Mouse (Mus musculus): ENCODE results near the gene Myl6. TPM values are rescaled to one million over a fixed set of nuclear protein-coding genes. Genes with fewer than 3 reads are reported as not detected.
A peak's percentile ranks its signal among the peaks of the same experiment; 100 is the strongest.

The Myl6 gene
- polyA plus RNA-seq, 1 experiment from 2014 or later: 742 TPM

DNA sequence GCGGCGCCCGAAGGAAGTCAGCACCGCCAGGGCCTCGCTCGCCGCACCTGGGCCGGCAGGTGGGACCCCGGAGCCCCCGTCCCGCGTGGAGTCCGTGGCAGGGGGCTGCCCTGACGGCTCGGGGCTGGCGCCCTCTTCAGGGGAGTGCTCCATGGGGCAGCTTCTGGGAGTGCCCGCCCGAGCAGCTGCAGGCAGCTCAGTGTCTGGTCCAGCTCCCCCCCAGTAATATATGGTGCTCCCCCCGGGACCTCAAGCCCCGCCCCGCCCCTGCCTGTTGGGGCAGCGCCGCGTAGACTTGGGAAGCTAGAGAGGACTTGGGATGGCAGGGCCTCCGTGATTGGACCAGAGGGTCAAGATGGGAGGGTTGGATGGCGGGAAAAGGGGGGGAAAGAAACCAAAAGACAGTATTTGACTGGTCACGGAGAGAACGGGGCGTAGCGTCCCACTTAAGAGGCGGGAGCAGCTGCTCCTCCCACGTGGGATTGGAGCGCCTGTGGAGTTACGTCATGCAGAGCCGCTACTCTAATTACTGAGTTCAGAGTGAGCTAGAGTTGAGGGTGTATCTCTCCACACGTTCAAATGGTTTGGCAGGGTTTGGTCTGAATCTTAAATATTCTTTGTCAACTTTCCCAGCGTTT is 31.8 kb upstream of the Myl6 start, which contains the start of gene Esyt1:
Esyt1 (minus strand) TSS at position 201 of the 638 bp plus-strand sequence.
- peak within 1 kb of the TSS; percentile 71 for H3K9ac ChIP-seq (ENCODE audit: low read depth, low read length)
- peak within 1 kb of the TSS; percentile 78 for H3K4me3 ChIP-seq (ENCODE audit: low read depth, low read length)
- H3K4me2 ChIP-seq (replicated peaks; ENCODE audit: low read depth, low read length): peak within 1 kb of the TSS; percentile 99
- DNase-seq (ENCODE audit: low spot score): peak; percentile 90
- H3K36me3 ChIP-seq (ENCODE audit: control insufficient read depth, insufficient read depth, low read length): no peaks in the 10 kb centered on the region
- peak within 1 kb of the TSS; percentile 63 for H3K27ac ChIP-seq (ENCODE audit: low read depth, low read length)
- peaks cover 11% of the 10 kb centered on the region for H3K27me3 ChIP-seq (ENCODE audit: control insufficient read depth, insufficient read depth, low read length)
- peaks cover 5% of the 10 kb centered on the region; the same call in 1 of the 2 replicates for H3K4me1 ChIP-seq (replicated peaks; ENCODE audit: control insufficient read depth, insufficient read depth, low read length)
- 1% methylated on average over 26 of the region's 37 CpGs for WGBS
- no peaks in the 10 kb centered on the region for H3K9me3 ChIP-seq (ENCODE audit: control insufficient read depth, low read length)
- peak; percentile 97 for ATAC-seq (ENCODE audit: low FRiP score)

DNA sequence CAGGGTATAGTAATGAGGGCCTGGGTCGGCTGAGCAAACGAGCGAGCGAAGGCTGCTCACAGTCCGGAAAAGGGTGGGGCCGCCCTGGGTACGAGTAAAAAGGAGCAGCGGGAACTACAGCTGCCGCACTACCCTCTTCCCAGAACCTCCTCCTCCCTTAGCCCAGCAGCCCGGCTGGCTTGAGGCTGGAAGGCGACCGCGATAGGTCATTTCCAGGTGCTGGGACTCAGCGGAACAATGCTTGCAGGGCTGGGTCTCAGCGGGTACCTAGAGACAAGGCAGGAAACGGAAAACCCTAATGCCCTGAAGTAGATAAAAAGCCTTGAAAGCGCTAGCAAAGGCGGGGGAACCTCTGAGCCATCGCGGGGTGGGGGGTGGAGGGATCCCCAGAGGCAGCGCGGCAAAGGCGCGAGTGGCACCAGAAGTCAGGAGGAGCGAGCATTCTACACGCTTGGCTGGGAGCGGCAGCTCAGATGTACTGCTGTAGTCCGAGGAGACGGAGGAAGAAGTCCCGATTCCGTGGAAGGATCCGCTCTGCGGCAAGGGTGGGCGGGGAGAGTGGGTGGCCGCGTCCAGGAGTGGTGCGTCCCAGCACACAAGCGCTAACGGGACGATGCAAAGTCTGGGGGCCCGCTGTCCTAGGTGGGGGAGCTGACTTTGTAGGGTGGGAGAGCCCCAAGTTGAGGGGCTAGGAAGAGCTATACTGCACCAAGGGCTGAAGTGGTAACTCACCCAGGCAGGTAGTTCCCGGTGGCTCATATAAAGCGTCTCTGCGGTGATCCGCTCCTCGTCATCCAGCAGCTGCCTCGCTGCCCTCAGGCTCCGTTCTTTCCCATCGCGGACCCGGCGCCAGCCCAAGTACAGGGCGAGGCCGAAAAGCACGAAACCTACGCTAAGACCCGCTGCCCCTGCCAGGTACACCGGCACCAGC is 31.1 kb upstream of the Myl6 start:
- no peaks in the 10 kb centered on the region for H3K9me3 ChIP-seq (ENCODE audit: control insufficient read depth, low read length)
- H3K36me3 ChIP-seq (ENCODE audit: control insufficient read depth, insufficient read depth, low read length): 0 out of 2 replicates have a peak, but pooled peaks cover 2% of the 10 kb centered on the region
- peak; percentile 77 for DNase-seq (ENCODE audit: low spot score)
- H3K4me3 ChIP-seq (ENCODE audit: low read depth, low read length): peak overlapping the region; percentile 78
- H3K4me2 ChIP-seq (replicated peaks; ENCODE audit: low read depth, low read length): peak overlapping the region; percentile 99
- peaks cover 11% of the 10 kb centered on the region for H3K27me3 ChIP-seq (ENCODE audit: control insufficient read depth, insufficient read depth, low read length)
- WGBS: under 1% methylated on average over 57 of the region's 58 CpGs
- H3K9ac ChIP-seq (ENCODE audit: low read depth, low read length): peak overlapping the region; percentile 71
- peak overlapping the region; percentile 63 for H3K27ac ChIP-seq (ENCODE audit: low read depth, low read length)
- H3K4me1 ChIP-seq (replicated peaks; ENCODE audit: control insufficient read depth, insufficient read depth, low read length): peaks cover 5% of the 10 kb centered on the region; the same call in 1 of the 2 replicates
- ATAC-seq (ENCODE audit: low FRiP score): peak; percentile 58

DNA sequence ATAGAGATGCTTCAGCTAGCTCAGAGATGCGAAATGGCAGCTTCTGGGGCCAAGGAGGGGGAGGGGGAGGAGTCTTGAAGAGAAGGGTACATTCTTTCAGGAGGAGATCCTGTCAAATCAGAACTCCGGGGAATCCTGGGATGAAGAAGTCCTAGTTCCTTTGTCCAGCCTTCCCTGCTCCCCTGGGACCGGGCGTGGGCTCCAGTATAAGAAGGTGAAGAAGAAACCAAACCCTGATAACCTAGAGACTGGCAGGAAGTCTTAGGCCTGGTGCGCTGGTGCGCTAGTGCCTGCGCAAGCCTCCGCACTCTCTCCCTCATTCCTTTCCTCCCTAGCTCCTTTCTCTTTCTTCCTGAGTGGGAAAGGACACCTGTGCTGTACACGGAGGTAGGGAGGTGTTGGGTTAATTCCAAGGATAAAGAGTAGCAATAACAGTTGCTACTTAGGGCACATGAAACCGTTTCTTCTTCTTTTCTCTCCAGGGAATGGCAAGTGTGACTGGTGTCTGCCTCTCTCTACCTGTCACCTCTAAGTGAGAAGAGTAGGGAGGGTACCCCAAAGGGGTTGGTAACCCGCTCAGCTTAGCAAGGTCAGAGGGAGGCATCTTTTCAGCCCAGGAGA is 30.3 kb upstream of the Myl6 start:
- Histone ChIP-seq H3K27ac (ENCODE audit: low read depth, low read length) (peak overlapping the region; percentile 36; the same call in 1 of the 2 replicates), H3K9me3 (ENCODE audit: control insufficient read depth, low read length) (no peaks in the 10 kb centered on the region), H3K4me1 (replicated peaks; ENCODE audit: control insufficient read depth, insufficient read depth, low read length) (peaks cover 5% of the 10 kb centered on the region; the same call in 1 of the 2 replicates), H3K27me3 (ENCODE audit: control insufficient read depth, insufficient read depth, low read length) (peaks cover 11% of the 10 kb centered on the region), H3K4me3 (ENCODE audit: low read depth, low read length) (peak overlapping the region; percentile 78), H3K36me3 (ENCODE audit: control insufficient read depth, insufficient read depth, low read length) (0 out of 2 replicates have a peak, but pooled peaks cover 2% of the 10 kb centered on the region), H3K4me2 (replicated peaks; ENCODE audit: low read depth, low read length) (peak overlapping the region; percentile 99), H3K9ac (ENCODE audit: low read depth, low read length) (peak overlapping the region; percentile 71)
- DNase-seq (ENCODE audit: low spot score): peak; percentile 50
- ATAC-seq (ENCODE audit: low FRiP score): no peak; the same call in 1 of the 2 replicates
- WGBS: 3% methylated on average over 11 of the region's 11 CpGs

DNA sequence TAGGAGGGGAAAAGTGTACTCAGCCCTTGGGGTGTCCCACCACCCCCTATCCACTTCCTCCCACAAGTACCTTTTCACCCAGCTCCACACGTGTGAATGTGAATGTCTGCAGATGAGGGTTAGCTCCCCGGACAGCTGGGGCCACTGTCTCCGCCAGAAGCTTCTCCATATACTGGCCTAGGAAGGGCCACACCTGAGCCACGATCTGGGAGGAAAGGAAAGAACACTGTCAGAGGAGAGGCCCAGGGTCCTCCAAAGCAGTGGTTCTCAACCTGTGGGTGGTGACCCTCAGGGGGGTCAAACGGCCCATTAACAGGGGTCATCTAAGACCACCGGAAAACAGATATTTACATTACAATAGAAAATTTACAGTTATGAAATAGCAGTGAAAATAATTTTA is 28.4 kb upstream of the Myl6 start:
- Histone ChIP-seq H3K4me1 (replicated peaks; ENCODE audit: control insufficient read depth, insufficient read depth, low read length) (peaks cover 5% of the 10 kb centered on the region; the same call in 1 of the 2 replicates), H3K9ac (ENCODE audit: low read depth, low read length) (no peak overlapping the region), H3K4me3 (ENCODE audit: low read depth, low read length) (no peak overlapping the region), H3K9me3 (ENCODE audit: control insufficient read depth, low read length) (no peaks in the 10 kb centered on the region), H3K4me2 (replicated peaks; ENCODE audit: low read depth, low read length) (no peak overlapping the region), H3K27me3 (ENCODE audit: control insufficient read depth, insufficient read depth, low read length) (peaks cover 19% of the 10 kb centered on the region), H3K36me3 (ENCODE audit: control insufficient read depth, insufficient read depth, low read length) (0 out of 2 replicates have a peak, but pooled peaks cover 2% of the 10 kb centered on the region), H3K27ac (ENCODE audit: low read depth, low read length) (no peak overlapping the region)
- no peak for DNase-seq (ENCODE audit: low spot score)
- WGBS: 79% methylated on average over 6 of the region's 6 CpGs
- ATAC-seq (ENCODE audit: low FRiP score): no peak

DNA sequence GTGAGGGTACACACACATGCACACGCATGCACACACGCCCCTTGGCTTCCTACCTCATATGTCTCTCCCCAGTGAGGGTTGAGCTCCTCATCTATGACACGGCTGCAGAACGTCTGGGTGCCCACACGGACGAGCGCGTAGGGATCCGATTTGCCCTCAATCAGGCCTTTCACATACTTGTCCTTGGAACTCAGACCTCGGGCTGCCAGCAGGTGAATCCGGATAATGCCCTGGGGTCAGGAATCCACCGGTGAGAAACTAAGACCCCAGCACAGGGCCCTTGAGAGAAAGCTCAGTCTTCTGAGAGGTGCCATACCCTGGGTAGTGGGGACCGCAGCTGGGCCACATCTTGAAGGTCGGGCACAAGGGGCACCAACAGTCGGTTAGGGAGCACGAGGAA is 26.6 kb upstream of the Myl6 start:
- no peak for ATAC-seq (ENCODE audit: low FRiP score)
- 91% methylated on average over 16 of the region's 16 CpGs for WGBS

DNA sequence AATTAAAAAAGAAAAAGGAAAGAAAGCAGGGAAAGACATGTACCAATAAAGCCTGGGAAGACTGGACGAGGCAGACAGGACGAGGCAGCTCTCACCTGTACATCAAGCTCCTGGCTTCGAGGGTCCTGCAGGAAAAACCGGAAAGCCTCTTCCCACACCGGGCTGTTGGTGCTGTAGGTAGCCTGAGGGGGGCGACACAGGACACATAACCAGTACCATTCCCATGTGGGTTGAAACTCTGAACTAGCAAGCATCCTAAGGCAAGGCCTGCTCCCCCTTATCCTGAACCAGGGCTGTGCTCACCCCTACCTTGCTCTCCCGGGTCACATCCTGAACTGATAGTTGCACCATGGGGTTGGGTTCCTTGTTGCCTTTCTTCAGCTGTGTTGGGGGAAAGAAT is 24.9 kb upstream of the Myl6 start:
- Histone ChIP-seq H3K4me1 (replicated peaks; ENCODE audit: control insufficient read depth, insufficient read depth, low read length) (peaks cover under 1% of the 10 kb centered on the region; the same call in 1 of the 2 replicates), H3K9me3 (ENCODE audit: control insufficient read depth, low read length) (no peaks in the 10 kb centered on the region), H3K27me3 (ENCODE audit: control insufficient read depth, insufficient read depth, low read length) (peaks cover 32% of the 10 kb centered on the region), H3K4me3 (ENCODE audit: low read depth, low read length) (no peak overlapping the region), H3K36me3 (ENCODE audit: control insufficient read depth, insufficient read depth, low read length) (0 out of 2 replicates have a peak, but pooled peaks cover 2% of the 10 kb centered on the region), H3K4me2 (replicated peaks; ENCODE audit: low read depth, low read length) (no peak overlapping the region), H3K9ac (ENCODE audit: low read depth, low read length) (no peak overlapping the region), H3K27ac (ENCODE audit: low read depth, low read length) (no peak overlapping the region)
- 69% methylated on average over 7 of the region's 7 CpGs for WGBS
- no peak for ATAC-seq (ENCODE audit: low FRiP score)
- no peak for DNase-seq (ENCODE audit: low spot score)

More for the DNA sequence above, 26.6 kb upstream of the Myl6 start:
- no peak overlapping the region for H3K27ac ChIP-seq (ENCODE audit: low read depth, low read length)
- no peak for DNase-seq (ENCODE audit: low spot score)
- H3K9me3 ChIP-seq (ENCODE audit: control insufficient read depth, low read length): no peaks in the 10 kb centered on the region
- 0 out of 2 replicates have a peak, but pooled peaks cover 2% of the 10 kb centered on the region for H3K36me3 ChIP-seq (ENCODE audit: control insufficient read depth, insufficient read depth, low read length)
- no peak overlapping the region for H3K4me3 ChIP-seq (ENCODE audit: low read depth, low read length)
- H3K4me2 ChIP-seq (replicated peaks; ENCODE audit: low read depth, low read length): no peak overlapping the region
- H3K27me3 ChIP-seq (ENCODE audit: control insufficient read depth, insufficient read depth, low read length): peaks cover 32% of the 10 kb centered on the region
- no peak overlapping the region for H3K9ac ChIP-seq (ENCODE audit: low read depth, low read length)
- peaks cover 5% of the 10 kb centered on the region; the same call in 1 of the 2 replicates for H3K4me1 ChIP-seq (replicated peaks; ENCODE audit: control insufficient read depth, insufficient read depth, low read length)

DNA sequence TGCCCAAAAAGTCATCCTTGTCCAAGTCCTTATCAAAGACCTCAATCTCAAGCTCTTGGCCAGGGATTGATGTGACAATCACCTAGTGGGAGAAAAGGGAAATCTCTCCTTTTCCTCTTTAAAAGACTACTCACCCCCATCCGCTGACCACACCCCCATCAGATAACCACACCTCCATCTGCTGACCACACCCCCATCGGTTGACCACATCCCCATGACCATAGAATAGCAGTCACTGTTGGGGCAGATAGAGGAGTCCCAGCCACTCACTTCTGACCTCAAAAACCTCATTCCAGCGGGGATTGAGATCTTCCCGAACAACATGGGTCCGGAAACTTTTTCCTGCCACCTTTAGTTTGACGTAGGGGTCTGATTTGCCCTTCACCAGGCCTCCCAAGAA is 22.7 kb upstream of the Myl6 start:
- peaks cover 28% of the 10 kb centered on the region for H3K27me3 ChIP-seq (ENCODE audit: control insufficient read depth, insufficient read depth, low read length)
- H3K36me3 ChIP-seq (ENCODE audit: control insufficient read depth, insufficient read depth, low read length): 0 out of 2 replicates have a peak, but pooled peaks cover 2% of the 10 kb centered on the region
- WGBS: 13% methylated on average over 6 of the region's 6 CpGs
- DNase-seq (ENCODE audit: low spot score) (no peak), ATAC-seq (ENCODE audit: low FRiP score) (no peak)
- H3K4me2 ChIP-seq (replicated peaks; ENCODE audit: low read depth, low read length): no peak overlapping the region; the same call in 1 of the 2 replicates
- no peak overlapping the region for H3K9ac ChIP-seq (ENCODE audit: low read depth, low read length)
- no peaks in the 10 kb centered on the region for H3K9me3 ChIP-seq (ENCODE audit: control insufficient read depth, low read length)
- no peaks in the 10 kb centered on the region for H3K4me1 ChIP-seq (replicated peaks; ENCODE audit: control insufficient read depth, insufficient read depth, low read length)
- no peak overlapping the region for H3K27ac ChIP-seq (ENCODE audit: low read depth, low read length)
- no peak overlapping the region for H3K4me3 ChIP-seq (ENCODE audit: low read depth, low read length)

DNA sequence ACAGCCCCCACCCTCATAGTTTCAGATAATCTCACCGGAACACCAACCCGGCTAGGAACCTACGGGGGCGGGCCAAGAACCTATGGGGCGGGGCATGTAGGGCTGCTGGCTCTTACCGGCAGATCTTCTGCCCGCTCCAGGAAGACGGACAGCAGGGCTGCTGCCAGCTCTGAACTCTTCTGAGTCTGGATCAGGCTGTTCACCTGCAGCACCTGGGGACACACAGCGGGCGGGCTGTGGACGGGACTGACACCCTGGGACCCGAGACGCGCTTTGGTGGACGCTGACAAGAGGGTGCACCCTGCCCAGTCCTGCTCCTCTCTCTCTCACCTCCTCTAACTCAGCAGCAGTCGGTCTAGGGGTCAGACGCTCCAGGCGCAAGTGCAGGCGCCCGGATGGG is 22.1 kb upstream of the Myl6 start:
- H3K4me1 ChIP-seq (replicated peaks; ENCODE audit: control insufficient read depth, insufficient read depth, low read length): no peaks in the 10 kb centered on the region
- H3K36me3 ChIP-seq (ENCODE audit: control insufficient read depth, insufficient read depth, low read length): 0 out of 2 replicates have a peak, but pooled peaks cover 2% of the 10 kb centered on the region
- no peaks in the 10 kb centered on the region for H3K9me3 ChIP-seq (ENCODE audit: control insufficient read depth, low read length)
- WGBS: 8% methylated on average over 20 of the region's 20 CpGs
- H3K4me3 ChIP-seq (ENCODE audit: low read depth, low read length): no peak overlapping the region
- no peak overlapping the region for H3K27ac ChIP-seq (ENCODE audit: low read depth, low read length)
- ATAC-seq (ENCODE audit: low FRiP score) (no peak), DNase-seq (ENCODE audit: low spot score) (no peak)
- no peak overlapping the region for H3K9ac ChIP-seq (ENCODE audit: low read depth, low read length)
- no peak overlapping the region for H3K4me2 ChIP-seq (replicated peaks; ENCODE audit: low read depth, low read length)
- H3K27me3 ChIP-seq (ENCODE audit: control insufficient read depth, insufficient read depth, low read length): peaks cover 28% of the 10 kb centered on the region

Data from hindbrain, embryonic 11.5 days (tissue).